12 mouse cellular contexts compared by ENCODE assay signal in genomic region chr2:145500231-145500630, GRCm38 (mm10).
"Had no signal": no experiment of that assay in that cellular context is flagged by ENCODE, and none has a peak within 500 bp of the region (broad histone marks: within the 10 kb centered on the region; RNA-seq: fewer than 3 reads in every experiment).

No protein-coding gene starts in this region.

- H3K27ac ChIP-seq: limb, embryonic 12.5 days; liver, embryonic 14.5 days; midbrain, embryonic 12.5 days; neural tube, embryonic 13.5 days had no signal

- H3K9me3 ChIP-seq: limb, embryonic 12.5 days; midbrain, embryonic 12.5 days; neural tube, embryonic 13.5 days had no signal

- DNase-seq: kidney, postnatal 36 days; layer of hippocampus, adult 9-11 months; layer of hippocampus, postnatal 36 days; lung, adult 18-20 months; retina, postnatal 1 day; right cerebral cortex, postnatal 4 days; thymus, postnatal 36 days had no signal

- H3K4me3 ChIP-seq: limb, embryonic 12.5 days; midbrain, embryonic 12.5 days; neural tube, embryonic 13.5 days had no signal

- H3K4me1 ChIP-seq: limb, embryonic 12.5 days; midbrain, embryonic 12.5 days; neural tube, embryonic 13.5 days had no signal

- ATAC-seq: midbrain, embryonic 16.5 days had no signal

- H3K9ac ChIP-seq: limb, embryonic 12.5 days; liver, embryonic 14.5 days; midbrain, embryonic 12.5 days; neural tube, embryonic 13.5 days had no signal

- H3K4me2 ChIP-seq: limb, embryonic 12.5 days; midbrain, embryonic 12.5 days; neural tube, embryonic 13.5 days had no signal

- H3K36me3 ChIP-seq: limb, embryonic 12.5 days; midbrain, embryonic 12.5 days; neural tube, embryonic 13.5 days had no signal

- H3K27me3 ChIP-seq: limb, embryonic 12.5 days; midbrain, embryonic 12.5 days; neural tube, embryonic 13.5 days had no signal
